Mouse (Mus musculus) gonadal fat pad, adult 2 months (tissue): ENCODE data around the gene Nek9. TPM values are rescaled to one million over a fixed set of nuclear protein-coding genes. Genes with fewer than 3 reads are reported as not detected.

Source experiments
- DNase-seq: peaks from one replicate; pipeline ENCODE4 v3.0.0-alpha.2; 2012; ENCODE audit warnings: low read depth
- polyA plus RNA-seq: library from polyadenylated mRNA; depleted of rRNA; stranded (reverse); fragments of >200 nt; gene quantifications from 2 replicates; pipeline ENCODE4 v1.2.3, GENCODE M21; 2012; rRNA removed

Gene Nek9
- 32.5 and 36.4 TPM in 2 replicates for polyA plus RNA-seq

- DNase-seq = no peak
These were observed at the start of gene Nek9 for GRCm38 (mm10) chr12:85339243-85339729. Gene Nek9 (minus strand): TSS chr12:85339362.

GRCm38 (mm10) chr12:85385995-85386375 is 46.8 kb upstream of the Nek9 start:
- DNase-seq = no peak

DNA sequence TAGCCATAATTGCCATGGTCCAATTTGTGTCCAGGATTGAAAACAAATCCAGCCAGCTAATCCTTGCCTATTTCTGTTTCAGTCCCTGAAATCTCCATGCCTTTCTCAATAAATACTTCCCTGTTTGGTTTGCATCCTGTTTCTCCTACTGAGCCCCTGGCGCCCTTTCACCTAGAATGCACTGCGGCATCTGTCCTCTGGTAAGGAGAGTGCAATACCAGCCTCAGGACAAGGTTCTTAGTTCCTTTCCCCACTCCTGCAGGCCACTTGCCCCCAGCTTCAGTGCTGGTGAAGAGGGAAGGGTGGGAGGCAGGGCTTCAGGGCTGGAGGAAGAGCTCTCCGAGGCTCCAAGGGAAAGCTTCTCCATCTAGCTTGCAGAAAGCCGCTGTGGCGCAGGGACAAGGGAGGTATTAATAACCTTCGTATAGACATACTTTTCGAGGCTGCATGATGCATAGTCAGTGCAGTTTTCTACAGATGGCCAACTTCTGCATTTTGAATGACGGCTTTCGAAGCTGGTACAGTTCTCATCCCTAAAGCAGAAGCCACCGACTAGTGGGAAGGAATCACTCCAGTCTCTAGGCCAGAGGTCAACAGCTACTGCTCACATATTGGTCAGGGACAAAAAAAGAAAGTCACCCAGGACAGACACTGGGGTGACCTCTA is 46.3 kb upstream of the Nek9 start:
- DNase-seq = no peak

GRCm38 (mm10) chr12:85382761-85383680 is 43.9 kb upstream of the Nek9 start:
- no peak for DNase-seq

GRCm38 (mm10) chr12:85381570-85381969 is 42.4 kb upstream of the Nek9 start:
- no peak for DNase-seq

DNA sequence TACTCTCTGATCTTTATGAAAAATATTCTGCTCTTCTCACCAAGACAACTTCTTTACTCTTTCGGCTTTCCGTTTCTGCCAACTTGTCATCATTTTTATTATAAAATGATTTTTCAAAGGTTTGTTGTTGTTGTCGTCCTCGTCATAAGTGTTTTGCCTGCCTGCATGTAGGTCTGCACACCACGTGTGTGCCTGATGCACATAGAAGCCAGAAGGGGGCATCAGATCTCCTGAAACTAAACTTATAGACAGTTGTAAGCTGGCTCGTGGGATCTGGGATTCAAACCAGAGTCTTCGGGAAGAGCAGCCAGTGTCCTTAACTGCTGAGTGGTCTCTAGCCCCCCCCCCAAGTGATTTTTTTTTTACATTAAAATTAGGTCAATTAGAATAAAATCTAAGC is 41.8 kb upstream of the Nek9 start:
- DNase-seq = no peak

GRCm38 (mm10) chr12:85380308-85380707 is 41.1 kb upstream of the Nek9 start:
- no peak for DNase-seq

DNA sequence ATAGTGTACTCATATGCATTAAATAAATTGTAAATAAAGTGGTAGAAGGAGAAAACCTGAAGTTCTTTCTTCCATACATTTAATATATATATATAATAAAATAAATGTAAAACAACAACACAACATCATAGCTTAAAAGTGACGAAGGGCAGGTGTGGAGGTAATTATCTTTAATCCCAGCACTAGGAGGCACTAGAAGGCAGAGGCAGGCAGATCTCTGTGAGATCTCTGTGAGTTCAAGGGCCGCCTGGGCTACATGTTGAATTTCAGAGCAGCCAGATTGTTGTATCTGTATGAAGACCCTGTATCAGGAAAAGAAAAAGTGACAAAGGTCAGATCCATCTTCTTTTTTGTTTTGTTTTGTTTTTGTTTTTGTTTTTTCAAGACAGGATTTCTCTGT is 39.1 kb upstream of the Nek9 start:
- no peak for DNase-seq

DNA sequence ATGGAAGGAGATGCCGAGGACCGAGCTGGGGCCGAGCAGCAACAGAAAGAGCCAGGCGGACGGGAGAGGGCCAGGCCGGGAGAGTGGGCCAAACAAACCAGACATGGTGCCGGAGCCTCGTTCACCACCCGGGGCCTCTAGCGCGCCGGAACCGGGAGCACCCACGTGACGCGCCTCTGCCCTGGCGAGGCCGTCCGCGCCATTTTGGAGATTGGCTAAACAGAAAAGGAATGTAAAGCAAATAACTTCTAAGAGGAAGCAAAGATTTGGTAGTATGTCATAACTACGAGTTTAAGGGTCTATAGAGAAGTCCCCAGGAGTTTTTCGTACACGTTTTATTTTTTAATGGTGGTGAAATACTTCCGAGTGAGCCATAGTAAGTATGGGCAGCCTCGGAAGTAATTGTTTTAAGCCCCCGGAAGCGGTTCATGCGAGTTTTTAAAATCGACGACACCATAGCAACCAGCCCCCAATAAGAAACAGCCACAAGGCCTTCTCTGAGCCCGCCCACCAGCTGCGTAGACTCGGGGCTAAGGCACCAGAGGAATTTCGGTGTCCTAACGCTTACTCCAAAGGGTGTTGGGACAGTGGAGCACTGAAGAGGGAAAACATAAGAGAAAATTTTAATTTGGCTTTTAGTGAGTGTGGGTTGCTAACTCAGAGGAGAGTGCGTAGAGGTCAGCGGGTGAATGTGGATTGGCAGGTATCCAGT is 35.6 kb upstream of the Nek9 start, which contains the start of gene Tmed10:
Gene Tmed10, minus strand, starts transcription at position 287 of the 712 bp plus-strand sequence.
- peak; percentile 77 for DNase-seq

- DNase-seq = no peak
These were observed 34.7 kb upstream of the Nek9 start for GRCm38 (mm10) chr12:85373591-85374560.

- no peak for DNase-seq
These were observed 33.0 kb upstream of the Nek9 start for GRCm38 (mm10) chr12:85372068-85372665.

- DNase-seq = no peak
These were observed 29.4 kb upstream of the Nek9 start for GRCm38 (mm10) chr12:85368441-85369063.

- DNase-seq = no peak
These were observed 27.1 kb upstream of the Nek9 start for GRCm38 (mm10) chr12:85366271-85366670.

- no peak for DNase-seq
These were observed 23.3 kb upstream of the Nek9 start for GRCm38 (mm10) chr12:85362510-85362909.

- no peak for DNase-seq
These were observed 22.4 kb upstream of the Nek9 start for GRCm38 (mm10) chr12:85361580-85361979.

GRCm38 (mm10) chr12:85361165-85361564 is 22.0 kb upstream of the Nek9 start:
- DNase-seq = no peak

DNA sequence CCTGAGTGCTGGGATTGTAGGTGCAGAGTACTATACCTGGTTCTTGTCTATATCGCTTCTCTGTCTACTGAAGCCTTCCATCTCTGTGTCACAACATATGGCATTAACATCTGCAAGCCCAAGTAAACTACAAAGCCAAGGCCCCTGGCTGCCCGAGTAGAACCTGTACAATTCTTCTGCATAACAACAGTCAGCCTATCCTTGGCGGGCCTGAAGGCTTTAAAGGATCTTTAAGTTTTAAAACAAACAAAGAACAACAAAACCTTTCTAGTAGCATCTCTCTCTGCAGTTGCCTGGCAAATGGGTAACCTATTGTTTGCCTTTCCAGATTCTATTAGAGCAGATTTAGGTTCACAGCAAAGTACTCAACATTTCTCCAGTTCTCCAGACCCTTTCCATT is 14.9 kb upstream of the Nek9 start:
- DNase-seq = no peak

DNA sequence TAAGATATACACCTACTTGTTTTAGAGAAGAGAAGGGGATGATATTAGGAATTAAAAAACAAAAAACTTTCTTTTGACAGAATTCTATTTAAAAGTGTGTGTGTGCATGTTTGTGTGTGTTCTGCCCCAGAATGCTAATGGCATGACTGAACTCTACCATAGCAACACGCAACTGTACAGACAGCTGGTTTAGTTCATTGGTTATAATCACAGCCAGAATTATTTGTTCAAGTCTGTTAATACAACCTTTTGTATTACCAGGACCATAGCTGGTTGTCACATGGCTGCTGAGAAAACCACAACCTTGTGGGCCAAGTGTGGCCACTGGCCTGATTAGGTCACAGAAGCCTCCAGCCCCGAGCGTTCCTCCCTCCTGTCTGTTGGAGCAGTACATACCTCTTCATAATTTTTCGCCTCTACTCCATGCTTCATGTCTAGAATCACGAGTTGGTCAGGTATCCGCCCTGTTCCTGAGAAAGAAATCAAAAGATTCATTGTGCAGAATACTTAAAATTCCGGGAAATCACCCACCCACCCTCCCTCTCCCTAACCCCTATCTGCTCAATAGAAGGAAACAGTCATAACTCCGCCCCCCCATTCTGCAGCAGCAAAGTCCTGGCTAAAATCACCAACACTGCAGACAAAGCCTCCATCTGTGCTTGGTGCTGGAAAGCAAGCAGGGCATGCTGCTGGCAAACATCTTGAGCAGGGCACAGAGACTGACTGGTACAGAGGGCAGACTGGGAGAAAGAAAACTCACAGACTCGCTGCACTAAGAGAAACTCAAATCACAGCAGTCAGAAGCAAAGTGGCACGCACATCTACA is 11.5 kb upstream of the Nek9 start:
- no peak for DNase-seq

GRCm38 (mm10) chr12:85348338-85348737 is 9.2 kb upstream of the Nek9 start:
- DNase-seq = no peak
